Comparison of ENCODE assay signal across 10 mouse cellular contexts in genomic region chr3:87948378-87949265, GRCm38 (mm10). TPM values are rescaled to one million over a fixed set of nuclear protein-coding genes. Genes with fewer than 3 reads are reported as not detected.
DNase-seq lines count a peak whose midpoint lies in the region; ATAC-seq and TF ChIP-seq lines count a peak whose summit lies in the region.
"Had no signal": no experiment of that assay in that cellular context is flagged by ENCODE, and none has a peak within 500 bp of the region (broad histone marks: within the 10 kb centered on the region; RNA-seq: fewer than 3 reads in every experiment).

Crabp2 (plus strand) TSS chr3:87948666.

- peaks cover 8% of the 10 kb centered on the region for H3K36me3 ChIP-seq in embryonic facial prominence, embryonic 14.5 days (ENCODE audit: control insufficient read depth, insufficient read depth, low read length)
- H3K36me3 ChIP-seq in limb, embryonic 13.5 days, result peaks cover 22% of the 10 kb centered on the region

- H3K4me1 ChIP-seq in embryonic facial prominence, embryonic 14.5 days (ENCODE audit: control insufficient read depth, insufficient read depth, low read length), result peaks cover 70% of the 10 kb centered on the region
- H3K4me1 ChIP-seq in limb, embryonic 13.5 days, result peaks cover 96% of the 10 kb centered on the region
- H3K4me1 ChIP-seq in olfactory bulb, adult 2 months (ENCODE audit: control insufficient read depth, insufficient read depth, low read length), result peaks cover 58% of the 10 kb centered on the region

- peak; percentile 31 for ATAC-seq in embryonic facial prominence, embryonic 14.5 days (ENCODE audit: low read depth)
- ATAC-seq in limb, embryonic 13.5 days (ENCODE audit: low FRiP score, low read depth), result peak; percentile 42; the same call in 1 of the 2 replicates

- peak within 1 kb of the TSS; percentile 53 for H3K4me3 ChIP-seq in embryonic facial prominence, embryonic 14.5 days (ENCODE audit: low read depth, low read length)
- H3K4me3 ChIP-seq in limb, embryonic 13.5 days, result peak within 1 kb of the TSS; percentile 67
- H3K4me3 ChIP-seq in olfactory bulb, adult 2 months (ENCODE audit: insufficient read depth, low read depth, low read length), result peak within 1 kb of the TSS; percentile 19

- TF ChIP-seq CTCF in olfactory bulb, adult 2 months (IDR thresholded peaks at IDR 0.05; ENCODE audit: insufficient read depth, low read depth, low read length), result no peak

- peak within 1 kb of the TSS; percentile 70 for H3K9ac ChIP-seq in embryonic facial prominence, embryonic 14.5 days (ENCODE audit: low read depth, low read length)
- H3K9ac ChIP-seq in limb, embryonic 13.5 days, result peak within 1 kb of the TSS; percentile 82

- H3K27me3 ChIP-seq in embryonic facial prominence, embryonic 14.5 days (replicated peaks; ENCODE audit: control insufficient read depth, insufficient read depth, low read length), result no peaks in the 10 kb centered on the region
- no peaks in the 10 kb centered on the region for H3K27me3 ChIP-seq in limb, embryonic 13.5 days
- H3K27me3 ChIP-seq: CH12.LX had no signal

- H3K9me3 ChIP-seq in embryonic facial prominence, embryonic 14.5 days (ENCODE audit: control insufficient read depth, low read length), result no peaks in the 10 kb centered on the region
- H3K9me3 ChIP-seq in limb, embryonic 13.5 days, result no peaks in the 10 kb centered on the region

- peak within 1 kb of the TSS; percentile 96 for H3K27ac ChIP-seq in embryonic facial prominence, embryonic 14.5 days (replicated peaks; ENCODE audit: low read depth, low read length)
- H3K27ac ChIP-seq in limb, embryonic 13.5 days, result peak within 1 kb of the TSS; percentile 95
- H3K27ac ChIP-seq in olfactory bulb, adult 2 months (ENCODE audit: insufficient read depth, low read depth, low read length), result peak within 1 kb of the TSS; percentile 72

- peak within 1 kb of the TSS; percentile 77 for H3K4me2 ChIP-seq in embryonic facial prominence, embryonic 14.5 days (ENCODE audit: low read depth, low read length)
- H3K4me2 ChIP-seq in limb, embryonic 13.5 days (replicated peaks), result peak within 1 kb of the TSS; percentile 87

- DNase-seq in cerebellum, postnatal 10 days, result peak; percentile 33 to 34
- DNase-seq in cerebellum, postnatal 25 days, result no peak
- peak; percentile 63 for DNase-seq in 3134 (ENCODE audit: extremely low read depth, insufficient read length, low spot score)
- DNase-seq in embryonic facial prominence, embryonic 14.5 days (ENCODE audit: low spot score), result peak; percentile 84
- DNase-seq in adrenal gland, postnatal 25 days, result no peak
- no peak for DNase-seq in kidney, adult 11 months

- 2% methylated on average over 34 of the region's 35 CpGs for WGBS in embryonic facial prominence, embryonic 14.5 days
- under 1% methylated on average over 35 of the region's 35 CpGs for WGBS in limb, embryonic 13.5 days
- WGBS in olfactory bulb, adult 2 months, result 11% methylated on average over 35 of the region's 35 CpGs

- TF ChIP-seq POLR2A in olfactory bulb, adult 2 months (IDR thresholded peaks at IDR 0.05; ENCODE audit: insufficient read depth, low read depth, low read length), result no peak

RNA-seq across cellular contexts. Expression of gene Crabp2, which starts in this region (rescaled TPM):
- 145 and 175 TPM in 2 replicates for polyA plus RNA-seq in embryonic facial prominence, embryonic 14.5 days (2014; fragmentation: Nextera tagmentation; extraction: Ambion mirVana)
- 518 and 520 TPM in 2 replicates for polyA plus RNA-seq in limb, embryonic 13.5 days (2015; fragmentation: Nextera tagmentation; extraction: Ambion mirVana)
- polyA plus RNA-seq in olfactory bulb, adult 2 months (2012; ENCODE audit: insufficient read depth, insufficient read length, low replicate concordance, missing spikeins), result not detected in 2 replicates
- not detected in 2 replicates for total RNA-seq in adrenal gland, postnatal 25 days (2021)
- total RNA-seq: liver, adult 2 months had no signal
- polyA plus RNA-seq: liver, adult 2 months had no signal

Comparison
In these comparisons a context has a peak if more than half of its experiments do, and no peak if none do; other contexts are left out.
1. RNA of gene Crabp2 (polyA plus RNA-seq): 518 to 520 TPM in limb, embryonic 13.5 days and 145 to 175 TPM in embryonic facial prominence, embryonic 14.5 days; not detected in olfactory bulb, adult 2 months; every median in the first group is over 100 times any median in the second.
2. DNase-seq: peak in cerebellum, postnatal 10 days (2 of 2), 3134 (single experiment) and embryonic facial prominence, embryonic 14.5 days (single experiment); none in cerebellum, postnatal 25 days (0 of 2), adrenal gland, postnatal 25 days (single experiment) and kidney, adult 11 months (single experiment).
3. Peak in every context shown above with its lines, with median percentiles within 50 percentile points of each other: H3K27ac ChIP-seq and H3K4me3 ChIP-seq.